Mouse (Mus musculus) neural tube, embryonic 11.5 days (tissue): ENCODE results near the gene Olfr212. TPM values are rescaled to one million over a fixed set of nuclear protein-coding genes. Genes with fewer than 3 reads are reported as not detected.
"Not testable (repeated sequence)": the region's sequence is repeated elsewhere in the genome, so short reads cannot be mapped to it uniquely, and the experiment has no call there.

Experiments
- ATAC-seq: fragments of 200-750 bp; cut with Nextera tagmentation; 2 replicates; pipeline ENCODE4 v1.8.0; 2017; ENCODE audit warnings: moderate number of reproducible peaks, mild to moderate bottlenecking, moderate TSS enrichment, moderate library complexity; ENCODE audit not compliant: insufficient read depth, low FRiP score, low TSS enrichment
- DNase-seq: peaks from one replicate; pipeline ENCODE4 v3.0.0-alpha.2; 2015; ENCODE audit warnings: low spot score
- H3K27ac ChIP-seq: fragments of 300-500 bp; sonication (generic); 2 replicates; pipeline ENCODE4 v1.5.1; 2014; ENCODE audit warnings: low read depth, mild to moderate bottlenecking, low read length
- H3K27me3 ChIP-seq: fragments of 300-500 bp; sonication (generic); 2 replicates; pipeline ENCODE4 v1.6.1; 2014; ENCODE audit warnings: mild to moderate bottlenecking, low read length, mixed read lengths; ENCODE audit not compliant: control insufficient read depth, insufficient read depth
- H3K36me3 ChIP-seq: fragments of 300-500 bp; sonication (generic); 2 replicates; pipeline ENCODE4 v1.6.1; 2014; ENCODE audit warnings: mild to moderate bottlenecking, low read length, moderate library complexity, mixed read lengths; ENCODE audit not compliant: control insufficient read depth, insufficient read depth
- H3K4me1 ChIP-seq: fragments of 300-500 bp; sonication (generic); 2 replicates; pipeline ENCODE4 v1.6.1; 2014; ENCODE audit warnings: low read length, mixed read lengths; ENCODE audit not compliant: control insufficient read depth, insufficient read depth
- H3K4me2 ChIP-seq: fragments of 300-500 bp; sonication (generic); 2 replicates; pipeline ENCODE4 v1.6.1; 2014; ENCODE audit warnings: low read depth, mild to moderate bottlenecking, moderate library complexity
- H3K4me3 ChIP-seq: fragments of 300-500 bp; sonication (generic); 2 replicates; pipeline ENCODE4 v1.5.1; 2014; ENCODE audit warnings: low read depth, low read length
- H3K9ac ChIP-seq: fragments of 300-500 bp; sonication (generic); 2 replicates; pipeline ENCODE4 v1.6.1; 2014; ENCODE audit warnings: mild to moderate bottlenecking, low read length
- H3K9me3 ChIP-seq: fragments of 300-500 bp; sonication (generic); 2 replicates; pipeline ENCODE4 v1.6.1; 2016; ENCODE audit warnings: low read length; ENCODE audit not compliant: control insufficient read depth
- WGBS: fragments of 180-500 bp; shearing (Covaris S2); extraction: QIAGEN DNeasy Blood & Tissue Kit; methylation state at CpG from one replicate; pipeline ENCODE4 v1.1.7; 2014; 5-methylcytosine and 5-hydroxymethylcytosine counted together
- polyA plus RNA-seq: library from polyadenylated mRNA; unstranded; fragments of >200 nt; fragmentation: Nextera tagmentation; extraction: Ambion mirVana; gene quantifications from 2 replicates; pipeline ENCODE4 v1.2.1, GENCODE M21; 2014

Gene Olfr212
- polyA plus RNA-seq = not detected in 2 replicates

GRCm38 (mm10) chr6:116506302-116507003 is at the start of gene Olfr212:
Olfr212 (plus strand) TSS chr6:116506516.
- H3K4me1 ChIP-seq, H3K27ac ChIP-seq, H3K9ac ChIP-seq, H3K4me2 ChIP-seq, H3K4me3 ChIP-seq, H3K36me3 ChIP-seq, H3K9me3 ChIP-seq, H3K27me3 ChIP-seq, ATAC-seq, DNase-seq: not testable (repeated sequence)
- 89% methylated on average over 19 of the region's 20 CpGs for WGBS

GRCm38 (mm10) chr6:116458728-116459127 is 47.6 kb upstream of the Olfr212 start:
- WGBS = 81% methylated on average over 4 of the region's 4 CpGs
- no peak for DNase-seq
- Histone ChIP-seq H3K4me3 (no peak overlapping the region), H3K9me3 (no peaks in the 10 kb centered on the region), H3K4me1 (peaks cover 5% of the 10 kb centered on the region; the same call in 1 of the 2 replicates), H3K36me3 (no peaks in the 10 kb centered on the region), H3K4me2 (no peak overlapping the region), H3K27ac (no peak overlapping the region), H3K9ac (no peak overlapping the region), H3K27me3 (0 out of 2 replicates have a peak, but pooled peaks cover 6% of the 10 kb centered on the region)
- ATAC-seq = no peak

GRCm38 (mm10) chr6:116459232-116459631 is 47.1 kb upstream of the Olfr212 start:
- Histone ChIP-seq H3K4me1 (peaks cover 5% of the 10 kb centered on the region; the same call in 1 of the 2 replicates), H3K9me3 (no peaks in the 10 kb centered on the region), H3K36me3 (no peaks in the 10 kb centered on the region), H3K9ac (no peak overlapping the region), H3K4me3 (no peak overlapping the region), H3K4me2 (no peak overlapping the region), H3K27me3 (0 out of 2 replicates have a peak, but pooled peaks cover 6% of the 10 kb centered on the region), H3K27ac (no peak overlapping the region)
- DNase-seq = no peak
- ATAC-seq = no peak
- WGBS = 71% methylated on average over 2 of the region's 2 CpGs

GRCm38 (mm10) chr6:116460544-116461283 is 45.6 kb upstream of the Olfr212 start, which contains the start of gene Alox5:
Alox5 (minus strand) TSS chr6:116461178.
- Histone ChIP-seq H3K4me2 (peak within 1 kb of the TSS; percentile 82), H3K9me3 (no peaks in the 10 kb centered on the region), H3K27ac (no peak within 1 kb of the TSS), H3K9ac (peak within 1 kb of the TSS; percentile 39; the same call in 1 of the 2 replicates), H3K4me3 (peak within 1 kb of the TSS; percentile 33), H3K36me3 (no peaks in the 10 kb centered on the region), H3K27me3 (0 out of 2 replicates have a peak, but pooled peaks cover 6% of the 10 kb centered on the region), H3K4me1 (peaks cover 5% of the 10 kb centered on the region; the same call in 1 of the 2 replicates)
- DNase-seq = peak; percentile 60
- 4% methylated on average over 43 of the region's 43 CpGs for WGBS
- peak; percentile 85 for ATAC-seq

GRCm38 (mm10) chr6:116468081-116468480 is 38.2 kb upstream of the Olfr212 start:
- Histone ChIP-seq H3K36me3 (no peaks in the 10 kb centered on the region), H3K4me3 (no peak overlapping the region), H3K4me2 (no peak overlapping the region), H3K27me3 (no peaks in the 10 kb centered on the region), H3K27ac (no peak overlapping the region), H3K9me3 (0 out of 2 replicates have a peak, but pooled peaks cover 2% of the 10 kb centered on the region), H3K4me1 (no peaks in the 10 kb centered on the region), H3K9ac (no peak overlapping the region)
- 45% methylated on average over 3 of the region's 3 CpGs for WGBS
- DNase-seq (no peak), ATAC-seq (no peak)

GRCm38 (mm10) chr6:116485081-116485480 is 21.2 kb upstream of the Olfr212 start:
- Histone ChIP-seq H3K4me2 (no peak overlapping the region), H3K4me1 (no peaks in the 10 kb centered on the region), H3K27me3 (no peaks in the 10 kb centered on the region), H3K36me3 (no peaks in the 10 kb centered on the region), H3K9me3 (no peaks in the 10 kb centered on the region), H3K4me3 (no peak overlapping the region), H3K9ac (no peak overlapping the region), H3K27ac (no peak overlapping the region)
- ATAC-seq = no peak
- 86% methylated on average over 1 of the region's 1 CpGs for WGBS
- DNase-seq = no peak

GRCm38 (mm10) chr6:116486833-116487232 is 19.5 kb upstream of the Olfr212 start:
- no peak for DNase-seq
- WGBS = 81% methylated on average over 1 of the region's 1 CpGs
- no peak overlapping the region for H3K27ac ChIP-seq
- no peak overlapping the region for H3K9ac ChIP-seq
- no peaks in the 10 kb centered on the region for H3K9me3 ChIP-seq
- H3K4me1 ChIP-seq = no peaks in the 10 kb centered on the region
- no peaks in the 10 kb centered on the region for H3K36me3 ChIP-seq
- no peak overlapping the region for H3K4me2 ChIP-seq
- ATAC-seq = no peak
- H3K4me3 ChIP-seq = no peak overlapping the region
- no peaks in the 10 kb centered on the region for H3K27me3 ChIP-seq

GRCm38 (mm10) chr6:116488791-116489190 is 17.5 kb upstream of the Olfr212 start, which contains the start of gene Olfr211:
Olfr211 (plus strand) TSS chr6:116489091.
- H3K4me3 ChIP-seq = no peak within 1 kb of the TSS
- H3K9me3 ChIP-seq = no peaks in the 10 kb centered on the region
- DNase-seq (no peak), ATAC-seq (no peak)
- H3K9ac ChIP-seq = no peak within 1 kb of the TSS
- WGBS = 76% methylated on average over 4 of the region's 4 CpGs
- H3K27ac ChIP-seq = no peak within 1 kb of the TSS
- H3K4me1 ChIP-seq = no peaks in the 10 kb centered on the region
- no peak within 1 kb of the TSS for H3K4me2 ChIP-seq
- H3K27me3 ChIP-seq = no peaks in the 10 kb centered on the region
- H3K36me3 ChIP-seq = no peaks in the 10 kb centered on the region
